Mouse (Mus musculus) heart, embryonic 12.5 days (tissue): Measurements from ENCODE around the gene Cfap97d1. TPM values are rescaled to one million over a fixed set of nuclear protein-coding genes. Genes with fewer than 3 reads are reported as not detected.

Experiments used
- ATAC-seq: fragments of 200-750 bp; cut with Nextera tagmentation; 2 replicates; pipeline ENCODE4 v1.8.0; 2017; ENCODE audit warnings: moderate TSS enrichment, moderate library complexity; ENCODE audit not compliant: insufficient number of reproducible peaks, low FRiP score
- H3K27ac ChIP-seq: fragments of 300-500 bp; sonication (generic); 2 replicates; pipeline ENCODE4 v1.5.1; 2016; ENCODE audit warnings: mild to moderate bottlenecking, moderate library complexity; ENCODE audit not compliant: poor library complexity, severe bottlenecking
- H3K27me3 ChIP-seq: fragments of 300-500 bp; sonication (generic); replicated peaks from 2 replicates; pipeline ENCODE4 v1.6.1; 2016; ENCODE audit warnings: mild to moderate bottlenecking, moderate library complexity
- H3K36me3 ChIP-seq: fragments of 300-500 bp; sonication (generic); 2 replicates; pipeline ENCODE4 v1.6.1; 2016; ENCODE audit warnings: mild to moderate bottlenecking, moderate library complexity
- H3K4me1 ChIP-seq: fragments of 300-500 bp; sonication (generic); replicated peaks from 2 replicates; pipeline ENCODE4 v1.6.1; 2016; ENCODE audit warnings: mild to moderate bottlenecking
- H3K4me2 ChIP-seq: fragments of 300-500 bp; sonication (generic); 2 replicates; pipeline ENCODE4 v1.6.1; 2016; ENCODE audit warnings: mild to moderate bottlenecking, moderate library complexity
- H3K4me3 ChIP-seq: fragments of 300-500 bp; sonication (generic); 2 replicates; pipeline ENCODE4 v1.5.1; 2016; ENCODE audit warnings: mild to moderate bottlenecking
- H3K9ac ChIP-seq: fragments of 300-500 bp; sonication (generic); 2 replicates; pipeline ENCODE4 v1.6.1; 2016; ENCODE audit warnings: mild to moderate bottlenecking, moderate library complexity
- H3K9me3 ChIP-seq: fragments of 300-500 bp; sonication (generic); replicated peaks from 2 replicates; pipeline ENCODE4 v1.6.1; 2016; ENCODE audit warnings: mild to moderate bottlenecking, moderate library complexity
- WGBS: fragments of 180-500 bp; shearing (Covaris S2); methylation state at CpG from one replicate; pipeline ENCODE4 v1.1.7; 2016; 5-methylcytosine and 5-hydroxymethylcytosine counted together
- polyA plus RNA-seq: library from polyadenylated mRNA; unstranded; fragments of >200 nt; fragmentation: Nextera tagmentation; extraction: Ambion mirVana; gene quantifications from 2 replicates; pipeline ENCODE4 v1.2.1, GENCODE M21; 2016

Gene Cfap97d1
- polyA plus RNA-seq, 1 experiment from 2014 or later: not detected

GRCm38 (mm10) chr11:101986913-101987312 is 2.8 kb downstream of the Cfap97d1 start, which contains the start of gene Dusp3:
Gene Dusp3 (minus strand): TSS chr11:101987013.
- Histone ChIP-seq H3K27me3 (0 out of 2 replicates have a peak, but pooled peaks cover 4% of the 10 kb centered on the region), H3K4me1 (peaks cover 20% of the 10 kb centered on the region), H3K9ac (no peak within 1 kb of the TSS), H3K4me2 (no peak within 1 kb of the TSS), H3K9me3 (no peaks in the 10 kb centered on the region), H3K4me3 (no peak within 1 kb of the TSS), H3K36me3 (0 out of 2 replicates have a peak, but pooled peaks cover 2% of the 10 kb centered on the region), H3K27ac (no peak within 1 kb of the TSS)
- no peak for ATAC-seq
- WGBS: 78% methylated on average over 3 of the region's 3 CpGs

GRCm38 (mm10) chr11:101990244-101990643 is 6.2 kb downstream of the Cfap97d1 start:
- Histone ChIP-seq H3K27ac (no peak overlapping the region), H3K36me3 (no peaks in the 10 kb centered on the region), H3K4me3 (no peak overlapping the region), H3K4me1 (peaks cover 8% of the 10 kb centered on the region), H3K4me2 (no peak overlapping the region), H3K27me3 (0 out of 2 replicates have a peak, but pooled peaks cover 4% of the 10 kb centered on the region), H3K9me3 (no peaks in the 10 kb centered on the region), H3K9ac (no peak overlapping the region)
- ATAC-seq: no peak
- 92% methylated on average over 3 of the region's 3 CpGs for WGBS

- Histone ChIP-seq H3K4me3 (no peak overlapping the region), H3K9ac (no peak overlapping the region), H3K4me1 (peaks cover 8% of the 10 kb centered on the region), H3K27me3 (0 out of 2 replicates have a peak, but pooled peaks cover 4% of the 10 kb centered on the region), H3K4me2 (no peak overlapping the region), H3K27ac (no peak overlapping the region), H3K9me3 (no peaks in the 10 kb centered on the region), H3K36me3 (no peaks in the 10 kb centered on the region)
- ATAC-seq: no peak
- WGBS: 56% methylated on average over 3 of the region's 3 CpGs
These were observed 7.7 kb downstream of the Cfap97d1 start for GRCm38 (mm10) chr11:101991813-101992212.

- Histone ChIP-seq H3K27ac (no peak overlapping the region), H3K4me2 (no peak overlapping the region), H3K4me1 (peaks cover 8% of the 10 kb centered on the region), H3K36me3 (no peaks in the 10 kb centered on the region), H3K27me3 (0 out of 2 replicates have a peak, but pooled peaks cover 4% of the 10 kb centered on the region), H3K4me3 (no peak overlapping the region), H3K9ac (no peak overlapping the region), H3K9me3 (no peaks in the 10 kb centered on the region)
- ATAC-seq: no peak
- 82% methylated on average over 7 of the region's 7 CpGs for WGBS
These were observed 8.3 kb downstream of the Cfap97d1 start for GRCm38 (mm10) chr11:101992411-101992810.

GRCm38 (mm10) chr11:101994100-101994499 is 10.0 kb downstream of the Cfap97d1 start:
- Histone ChIP-seq H3K27ac (no peak overlapping the region), H3K4me3 (no peak overlapping the region), H3K36me3 (no peaks in the 10 kb centered on the region), H3K27me3 (no peaks in the 10 kb centered on the region), H3K9me3 (no peaks in the 10 kb centered on the region), H3K4me1 (peaks cover 8% of the 10 kb centered on the region), H3K4me2 (no peak overlapping the region), H3K9ac (no peak overlapping the region)
- 34% methylated on average over 8 of the region's 8 CpGs for WGBS
- ATAC-seq: no peak

- WGBS: 82% methylated on average over 7 of the region's 7 CpGs
- H3K4me3 ChIP-seq: no peak overlapping the region
- no peaks in the 10 kb centered on the region for H3K36me3 ChIP-seq
- no peaks in the 10 kb centered on the region for H3K9me3 ChIP-seq
- H3K9ac ChIP-seq: no peak overlapping the region
- no peak for ATAC-seq
- no peak overlapping the region for H3K4me2 ChIP-seq
- H3K27me3 ChIP-seq: no peaks in the 10 kb centered on the region
- H3K4me1 ChIP-seq: peaks cover 13% of the 10 kb centered on the region
- H3K27ac ChIP-seq: no peak overlapping the region
These were observed 11.9 kb downstream of the Cfap97d1 start for GRCm38 (mm10) chr11:101995938-101996337.

GRCm38 (mm10) chr11:101998258-101998657 is 14.2 kb downstream of the Cfap97d1 start:
- Histone ChIP-seq H3K4me2 (no peak overlapping the region), H3K36me3 (no peaks in the 10 kb centered on the region), H3K4me3 (no peak overlapping the region), H3K27ac (no peak overlapping the region), H3K9me3 (no peaks in the 10 kb centered on the region), H3K4me1 (peaks cover 13% of the 10 kb centered on the region), H3K9ac (no peak overlapping the region), H3K27me3 (no peaks in the 10 kb centered on the region)
- ATAC-seq: no peak
- WGBS: 51% methylated on average over 5 of the region's 5 CpGs

GRCm38 (mm10) chr11:101999466-101999865 is 15.4 kb downstream of the Cfap97d1 start:
- no peak overlapping the region for H3K4me3 ChIP-seq
- ATAC-seq: no peak
- H3K4me2 ChIP-seq: no peak overlapping the region
- 0 out of 2 replicates have a peak, but pooled peaks cover 4% of the 10 kb centered on the region for H3K9me3 ChIP-seq
- H3K27me3 ChIP-seq: no peaks in the 10 kb centered on the region
- H3K4me1 ChIP-seq: peaks cover 7% of the 10 kb centered on the region; the same call in 1 of the 2 replicates
- 49% methylated on average over 4 of the region's 4 CpGs for WGBS
- H3K27ac ChIP-seq: no peak overlapping the region
- peaks cover 6% of the 10 kb centered on the region; the same call in 1 of the 2 replicates for H3K36me3 ChIP-seq
- no peak overlapping the region for H3K9ac ChIP-seq

GRCm38 (mm10) chr11:102004251-102004650 is 20.2 kb downstream of the Cfap97d1 start:
- WGBS: 83% methylated on average over 8 of the region's 8 CpGs
- ATAC-seq: no peak

GRCm38 (mm10) chr11:102006271-102006670 is 22.2 kb downstream of the Cfap97d1 start:
- WGBS: 69% methylated on average over 9 of the region's 9 CpGs
- no peaks in the 10 kb centered on the region for H3K27me3 ChIP-seq
- H3K4me3 ChIP-seq: no peak overlapping the region
- H3K36me3 ChIP-seq: peaks cover 6% of the 10 kb centered on the region; the same call in 1 of the 2 replicates
- no peak for ATAC-seq
- H3K27ac ChIP-seq: no peak overlapping the region
- no peak overlapping the region for H3K9ac ChIP-seq
- H3K4me2 ChIP-seq: no peak overlapping the region
- H3K9me3 ChIP-seq: 0 out of 2 replicates have a peak, but pooled peaks cover 4% of the 10 kb centered on the region
- no peaks in the 10 kb centered on the region; the same call in 1 of the 2 replicates for H3K4me1 ChIP-seq

More at GRCm38 (mm10) chr11:102004251-102004650, 20.2 kb downstream of the Cfap97d1 start:
- H3K36me3 ChIP-seq: peaks cover 6% of the 10 kb centered on the region; the same call in 1 of the 2 replicates
- no peaks in the 10 kb centered on the region for H3K27me3 ChIP-seq
- H3K4me3 ChIP-seq: no peak overlapping the region
- no peak overlapping the region for H3K4me2 ChIP-seq
- no peak overlapping the region for H3K9ac ChIP-seq
- H3K4me1 ChIP-seq: peaks cover 5% of the 10 kb centered on the region
- H3K9me3 ChIP-seq: 0 out of 2 replicates have a peak, but pooled peaks cover 4% of the 10 kb centered on the region
- H3K27ac ChIP-seq: no peak overlapping the region

- Histone ChIP-seq H3K9me3 (0 out of 2 replicates have a peak, but pooled peaks cover 4% of the 10 kb centered on the region), H3K27ac (no peak overlapping the region), H3K4me3 (no peak overlapping the region), H3K4me1 (no peaks in the 10 kb centered on the region; the same call in 1 of the 2 replicates), H3K4me2 (no peak overlapping the region), H3K36me3 (peaks cover 6% of the 10 kb centered on the region; the same call in 1 of the 2 replicates), H3K9ac (no peak overlapping the region), H3K27me3 (no peaks in the 10 kb centered on the region)
- ATAC-seq: no peak
- 82% methylated on average over 5 of the region's 5 CpGs for WGBS
These were observed 22.6 kb downstream of the Cfap97d1 start for GRCm38 (mm10) chr11:102006688-102007087.
